ENCODE assay signal across 8 mouse cellular contexts in genomic region chr5:129940736-129941494, GRCm38 (mm10). TPM values are rescaled to one million over a fixed set of nuclear protein-coding genes. Genes with fewer than 3 reads are reported as not detected.
DNase-seq lines count a peak whose midpoint lies in the region; ATAC-seq lines count a peak whose summit lies in the region.

No protein-coding gene starts in this region.

- no peak for DNase-seq in kidney, adult 11 months
- DNase-seq in hindlimb bud, embryonic 11.5 days (ENCODE audit: extremely low spot score, low read depth, low spot score) = peak; percentile 86
- DNase-seq in yolk sac, embryonic 10.5 days (ENCODE audit: low spot score) = no peak
- no peak for DNase-seq in spleen, postnatal 36 days (ENCODE audit: low spot score in 2 of 2)
- DNase-seq in T-cell, adult 2 months (ENCODE audit: low spot score) = no peak

- peaks cover 7% of the 10 kb centered on the region; the same call in 1 of the 2 replicates for H3K36me3 ChIP-seq in kidney, embryonic 15.5 days

- H3K9ac ChIP-seq in kidney, embryonic 15.5 days = peak overlapping the region; percentile 15; the same call in 1 of the 2 replicates

- 3% methylated on average over 9 of the region's 9 CpGs for WGBS in kidney, embryonic 15.5 days

- H3K27ac ChIP-seq in kidney, embryonic 15.5 days = peak overlapping the region; percentile 59

- H3K4me1 ChIP-seq in kidney, embryonic 15.5 days = peaks cover 16% of the 10 kb centered on the region

- H3K27me3 ChIP-seq in kidney, embryonic 15.5 days = no peaks in the 10 kb centered on the region

- peak overlapping the region; percentile 55 for H3K4me2 ChIP-seq in kidney, embryonic 15.5 days

- H3K4me3 ChIP-seq in kidney, embryonic 15.5 days (replicated peaks) = peak overlapping the region; percentile 93

- H3K9me3 ChIP-seq in kidney, embryonic 15.5 days (replicated peaks) = no peaks in the 10 kb centered on the region

- ATAC-seq in kidney, embryonic 15.5 days (replicated peaks; ENCODE audit: low FRiP score) = peak; percentile 34; the same call in 1 of the 2 replicates
- peak; percentile 46 for ATAC-seq in common myeloid progenitor, adult 5-6 weeks (replicated peaks; ENCODE audit: low read depth, poor library complexity, severe bottlenecking)
- ATAC-seq in monocyte, adult 5-6 weeks (replicated peaks; ENCODE audit: insufficient number of reproducible peaks, low FRiP score, low TSS enrichment, poor library complexity, severe bottlenecking) = peak; percentile 23; the same call in 1 of the 2 replicates

RNA-seq across cellular contexts. Expression of gene Vkorc1l1, which starts 0.9 kb away (rescaled TPM):
- polyA plus RNA-seq in kidney, embryonic 15.5 days (2015; fragmentation: Nextera tagmentation; extraction: Ambion mirVana) = 26.3 and 30.2 TPM in 2 replicates
- 39.8 and 42.5 TPM in 2 replicates for total RNA-seq in common myeloid progenitor, adult 5-6 weeks (2017)
- 9.4 to 13.4 TPM (median 9.6 TPM) in 3 replicates for total RNA-seq in monocyte, adult 5-6 weeks (2017)

RNA-seq across cellular contexts. Expression of gene Nupr1l, which starts 32.6 kb away (rescaled TPM):
- polyA plus RNA-seq in kidney, embryonic 15.5 days (2015; fragmentation: Nextera tagmentation; extraction: Ambion mirVana) = 3.6 and 4.2 TPM in 2 replicates
- total RNA-seq in common myeloid progenitor, adult 5-6 weeks (2017) = 0.68 and 1.6 TPM in 2 replicates
- total RNA-seq in monocyte, adult 5-6 weeks (2017) = 0.48 to 4.0 TPM (median 1.9 TPM) in 3 replicates

RNA-seq across cellular contexts. Expression of gene Phkg1, which starts 42.6 kb away (rescaled TPM):
- 0.27 and 0.31 TPM in 2 replicates for polyA plus RNA-seq in kidney, embryonic 15.5 days (2015; fragmentation: Nextera tagmentation; extraction: Ambion mirVana)
- total RNA-seq in common myeloid progenitor, adult 5-6 weeks (2017) = 0.09 and 1.1 TPM in 2 replicates
- total RNA-seq in monocyte, adult 5-6 weeks (2017) = 0.75 TPM in 1 of 3 replicates, not detected in the others

RNA-seq across cellular contexts. Expression of gene Zbed5, which starts 45.4 kb away (rescaled TPM):
- polyA plus RNA-seq in kidney, embryonic 15.5 days (2015; fragmentation: Nextera tagmentation; extraction: Ambion mirVana) = 6.4 and 7.1 TPM in 2 replicates
- total RNA-seq in common myeloid progenitor, adult 5-6 weeks (2017) = 3.7 and 8.4 TPM in 2 replicates
- 0.68 to 2.2 TPM in 2 of 3 replicates, not detected in the other for total RNA-seq in monocyte, adult 5-6 weeks (2017)

RNA-seq across cellular contexts. Expression of gene Chchd2, which starts 53.6 kb away (rescaled TPM):
- 984 and 1,043 TPM in 2 replicates for polyA plus RNA-seq in kidney, embryonic 15.5 days (2015; fragmentation: Nextera tagmentation; extraction: Ambion mirVana)
- 210 and 211 TPM in 2 replicates for total RNA-seq in common myeloid progenitor, adult 5-6 weeks (2017)
- 183 to 342 TPM (median 299 TPM) in 3 replicates for total RNA-seq in monocyte, adult 5-6 weeks (2017)
